Mouse (Mus musculus) ES-Bruce4 (cell line): ENCODE results near the gene Nfam1.

Experiments
- EP300 ChIP-seq: IDR thresholded peaks from 2 replicates; pipeline ENCODE4 v1.6.1; 2011; ENCODE audit warnings: low read depth, low read length; ENCODE audit not compliant: insufficient read depth
- POLR2A ChIP-seq: IDR thresholded peaks from one replicate; pipeline ENCODE4 v1.8.1; 2011; ENCODE audit warnings: low read length; ENCODE audit not compliant: insufficient read depth

- TF ChIP-seq POLR2A = no peak
- no peak for TF ChIP-seq EP300
Observed at GRCm38 (mm10) chr15:83009532-83009931, 23.6 kb downstream of the Nfam1 start.
